Mouse (Mus musculus) spleen, adult 2 months (tissue): ENCODE data around the gene Erg.

Experiments used
- CTCF ChIP-seq: fragments of 200-500 bp; IDR thresholded peaks from 2 replicates; pipeline ENCODE4 v1.5.1; 2011; ENCODE audit warnings: mild to moderate bottlenecking, inconsistent platforms; ENCODE audit not compliant: insufficient read depth, insufficient read length, insufficient replicate concordance; ENCODE audit errors: extremely low read depth
- POLR2A ChIP-seq: fragments of 200-500 bp; IDR thresholded peaks from 2 replicates; pipeline ENCODE4 v1.6.1; 2011; ENCODE audit warnings: low read depth, low read length, inconsistent platforms

DNA sequence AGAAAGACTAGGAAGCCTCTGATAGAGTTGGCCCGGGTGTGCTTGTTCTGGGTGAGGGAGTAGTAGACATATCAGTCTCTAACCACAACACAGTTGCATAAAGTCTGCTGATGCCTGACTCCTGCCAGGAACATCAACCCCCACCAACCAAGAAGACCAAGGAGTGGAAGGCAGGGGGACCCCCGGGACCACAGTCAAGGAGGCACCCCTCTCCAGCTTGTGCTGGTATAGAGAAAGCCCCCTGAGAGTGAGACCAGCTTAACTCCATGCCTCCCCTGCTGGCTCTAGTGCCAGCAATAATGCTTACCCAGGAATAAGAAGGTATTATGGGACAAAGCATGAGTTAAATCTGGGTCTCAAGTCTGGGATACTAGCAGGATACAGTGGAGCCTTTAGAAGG lies 58.8 kb downstream of the Erg start:
- TF ChIP-seq CTCF: no peak
- TF ChIP-seq POLR2A: no peak
